Mouse (Mus musculus) midbrain, embryonic 13.5 days (tissue): ENCODE results near the gene Rims1. TPM values are rescaled to one million over a fixed set of nuclear protein-coding genes. Genes with fewer than 3 reads are reported as not detected.

Experiments used
- ATAC-seq: fragments of 200-750 bp; cut with Nextera tagmentation; 2 replicates; pipeline ENCODE4 v1.8.0; 2017; ENCODE audit warnings: mild to moderate bottlenecking, moderate TSS enrichment, moderate library complexity
- H3K27ac ChIP-seq: fragments of 300-500 bp; sonication (generic); 2 replicates; pipeline ENCODE4 v1.5.1; 2015; ENCODE audit warnings: inconsistent platforms, mild to moderate bottlenecking, moderate library complexity
- H3K27me3 ChIP-seq: fragments of 300-500 bp; sonication (generic); 2 replicates; pipeline ENCODE4 v1.6.1; 2015; ENCODE audit warnings: mild to moderate bottlenecking, inconsistent platforms
- H3K36me3 ChIP-seq: fragments of 300-500 bp; sonication (generic); 2 replicates; pipeline ENCODE4 v1.6.1; 2015; ENCODE audit warnings: mild to moderate bottlenecking, inconsistent platforms
- H3K4me1 ChIP-seq: fragments of 300-500 bp; sonication (generic); replicated peaks from 2 replicates; pipeline ENCODE4 v1.6.1; 2015; ENCODE audit warnings: inconsistent platforms
- H3K4me2 ChIP-seq: fragments of 300-500 bp; sonication (generic); replicated peaks from 2 replicates; pipeline ENCODE4 v1.6.1; 2015; ENCODE audit warnings: moderate library complexity, mild to moderate bottlenecking, inconsistent platforms
- H3K4me3 ChIP-seq: fragments of 300-500 bp; sonication (generic); replicated peaks from 2 replicates; pipeline ENCODE4 v1.5.1; 2015; ENCODE audit warnings: mild to moderate bottlenecking, inconsistent platforms
- H3K9ac ChIP-seq: fragments of 300-500 bp; sonication (generic); replicated peaks from 2 replicates; pipeline ENCODE4 v1.6.1; 2015; ENCODE audit warnings: mild to moderate bottlenecking, inconsistent platforms
- H3K9me3 ChIP-seq: fragments of 300-500 bp; sonication (generic); 2 replicates; pipeline ENCODE4 v1.6.1; 2016; ENCODE audit warnings: mild to moderate bottlenecking, inconsistent platforms
- WGBS: fragments of 180-500 bp; shearing (Covaris S2); methylation state at CpG from one replicate; pipeline ENCODE4 v1.1.7; 2015; 5-methylcytosine and 5-hydroxymethylcytosine counted together
- polyA plus RNA-seq: library from polyadenylated mRNA; unstranded; fragments of >200 nt; fragmentation: Nextera tagmentation; extraction: Ambion mirVana; gene quantifications from 2 replicates; pipeline ENCODE4 v1.2.1, GENCODE M21; 2015

The Rims1 gene
- polyA plus RNA-seq, 1 experiment from 2014 or later, result 9.4 TPM

DNA sequence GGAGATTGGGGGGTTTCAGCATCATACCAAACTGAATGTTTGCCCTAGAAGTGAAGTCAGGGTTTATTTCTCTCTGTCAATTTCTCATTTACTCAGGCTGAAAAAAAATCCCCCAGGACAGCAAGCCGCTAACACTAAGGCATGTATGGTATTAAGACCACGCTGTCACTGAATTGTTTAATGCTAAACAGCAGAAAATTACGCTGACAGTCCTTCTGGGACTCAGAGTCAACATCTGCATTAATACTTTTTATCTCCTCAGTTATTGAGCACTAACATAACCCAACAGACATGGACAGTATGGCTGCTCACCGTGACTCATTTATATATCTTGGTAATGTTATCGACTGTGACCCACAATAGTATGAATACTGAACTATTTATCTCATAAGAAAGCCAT is 43.0 kb downstream of the Rims1 start:
- Histone ChIP-seq H3K9me3 (no peaks in the 10 kb centered on the region), H3K4me2 (no peak overlapping the region), H3K9ac (no peak overlapping the region), H3K4me3 (no peak overlapping the region), H3K27ac (no peak overlapping the region), H3K27me3 (no peaks in the 10 kb centered on the region), H3K4me1 (no peaks in the 10 kb centered on the region), H3K36me3 (no peaks in the 10 kb centered on the region)
- 66% methylated on average over 5 of the region's 5 CpGs for WGBS
- peak; percentile 48; the same call in 1 of the 2 replicates for ATAC-seq

- Histone ChIP-seq H3K4me1 (no peaks in the 10 kb centered on the region), H3K36me3 (no peaks in the 10 kb centered on the region), H3K27me3 (no peaks in the 10 kb centered on the region), H3K27ac (no peak overlapping the region), H3K9ac (no peak overlapping the region), H3K9me3 (no peaks in the 10 kb centered on the region), H3K4me3 (no peak overlapping the region), H3K4me2 (no peak overlapping the region)
- ATAC-seq, result no peak
- 89% methylated on average over 2 of the region's 2 CpGs for WGBS
Observed at GRCm38 (mm10) chr1:22750536-22750935, 55.3 kb downstream of the Rims1 start.

GRCm38 (mm10) chr1:22744655-22745054 is 61.1 kb downstream of the Rims1 start:
- ATAC-seq, result no peak
- no peaks in the 10 kb centered on the region for H3K4me1 ChIP-seq
- 92% methylated on average over 5 of the region's 5 CpGs for WGBS
- no peak overlapping the region for H3K4me2 ChIP-seq
- H3K9me3 ChIP-seq, result no peaks in the 10 kb centered on the region
- H3K27ac ChIP-seq, result no peak overlapping the region
- no peak overlapping the region for H3K4me3 ChIP-seq
- no peak overlapping the region for H3K9ac ChIP-seq
- no peaks in the 10 kb centered on the region for H3K27me3 ChIP-seq
- H3K36me3 ChIP-seq, result no peaks in the 10 kb centered on the region

DNA sequence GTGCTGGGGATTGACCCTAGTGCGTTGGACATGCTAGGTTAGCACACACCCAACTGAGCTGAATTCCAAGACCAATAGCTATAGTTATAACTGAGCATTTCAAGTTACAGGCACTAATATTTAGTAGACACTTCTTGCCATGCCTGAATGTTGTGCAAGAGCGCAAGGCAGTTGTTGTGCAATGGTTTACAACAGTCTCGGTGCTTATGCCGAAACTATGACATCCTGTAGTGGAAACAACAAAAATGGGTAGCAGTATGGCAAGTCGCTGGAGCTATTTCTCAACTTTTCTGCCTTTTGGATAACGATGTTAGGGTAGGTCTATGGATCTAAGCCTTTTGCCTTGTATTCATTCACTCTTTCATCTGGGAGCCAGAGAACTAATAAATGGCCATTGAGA is 68.3 kb downstream of the Rims1 start:
- no peaks in the 10 kb centered on the region for H3K4me1 ChIP-seq
- 92% methylated on average over 6 of the region's 6 CpGs for WGBS
- no peak overlapping the region for H3K4me3 ChIP-seq
- no peaks in the 10 kb centered on the region for H3K36me3 ChIP-seq
- ATAC-seq, result no peak
- no peaks in the 10 kb centered on the region for H3K9me3 ChIP-seq
- no peak overlapping the region for H3K9ac ChIP-seq
- no peak overlapping the region for H3K4me2 ChIP-seq
- no peak overlapping the region for H3K27ac ChIP-seq
- no peaks in the 10 kb centered on the region for H3K27me3 ChIP-seq

GRCm38 (mm10) chr1:22734429-22734828 is 71.4 kb downstream of the Rims1 start:
- H3K4me1 ChIP-seq, result no peaks in the 10 kb centered on the region
- no peak overlapping the region for H3K4me2 ChIP-seq
- H3K9ac ChIP-seq, result no peak overlapping the region
- no peak overlapping the region for H3K4me3 ChIP-seq
- no peaks in the 10 kb centered on the region for H3K36me3 ChIP-seq
- no peaks in the 10 kb centered on the region for H3K9me3 ChIP-seq
- no peak overlapping the region for H3K27ac ChIP-seq
- no peaks in the 10 kb centered on the region for H3K27me3 ChIP-seq
- ATAC-seq, result no peak
- WGBS, result 91% methylated on average over 2 of the region's 2 CpGs

DNA sequence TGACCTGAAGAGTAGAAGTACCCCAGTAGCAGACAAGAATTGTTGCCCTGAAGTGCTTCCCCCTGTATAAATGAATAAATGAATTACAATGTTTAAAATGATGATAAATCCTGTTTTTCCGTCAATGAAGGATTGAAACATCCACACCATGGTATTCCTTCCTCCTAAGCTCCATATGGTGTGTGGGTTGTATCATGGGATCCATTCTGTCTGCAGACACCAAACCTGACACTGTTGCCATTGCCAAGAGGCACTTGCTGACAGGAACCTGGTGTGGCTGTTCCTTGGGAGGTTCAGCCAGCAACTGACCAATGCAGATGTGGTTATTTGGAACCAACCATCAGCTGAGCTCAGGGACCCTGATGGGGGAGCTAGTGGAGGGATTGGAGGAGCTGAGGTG is 72.5 kb downstream of the Rims1 start:
- Histone ChIP-seq H3K27me3 (no peaks in the 10 kb centered on the region), H3K4me1 (no peaks in the 10 kb centered on the region), H3K27ac (no peak overlapping the region), H3K4me2 (no peak overlapping the region), H3K4me3 (no peak overlapping the region), H3K9me3 (no peaks in the 10 kb centered on the region), H3K36me3 (no peaks in the 10 kb centered on the region), H3K9ac (no peak overlapping the region)
- no peak for ATAC-seq
- 93% methylated on average over 1 of the region's 1 CpGs for WGBS

GRCm38 (mm10) chr1:22728207-22728606 is 77.6 kb downstream of the Rims1 start:
- Histone ChIP-seq H3K9me3 (no peaks in the 10 kb centered on the region), H3K4me1 (no peaks in the 10 kb centered on the region), H3K9ac (no peak overlapping the region), H3K27ac (no peak overlapping the region), H3K36me3 (no peaks in the 10 kb centered on the region), H3K4me2 (no peak overlapping the region), H3K27me3 (no peaks in the 10 kb centered on the region), H3K4me3 (no peak overlapping the region)
- WGBS, result 89% methylated on average over 4 of the region's 4 CpGs
- ATAC-seq, result no peak

GRCm38 (mm10) chr1:22721706-22722105 is 84.1 kb downstream of the Rims1 start:
- no peaks in the 10 kb centered on the region for H3K27me3 ChIP-seq
- no peak overlapping the region for H3K4me2 ChIP-seq
- H3K4me3 ChIP-seq, result no peak overlapping the region
- no peaks in the 10 kb centered on the region for H3K36me3 ChIP-seq
- no peak for ATAC-seq
- no peaks in the 10 kb centered on the region for H3K4me1 ChIP-seq
- H3K9me3 ChIP-seq, result no peaks in the 10 kb centered on the region
- no peak overlapping the region for H3K9ac ChIP-seq
- no peak overlapping the region for H3K27ac ChIP-seq

- Histone ChIP-seq H3K4me2 (no peak overlapping the region), H3K36me3 (no peaks in the 10 kb centered on the region), H3K4me1 (no peaks in the 10 kb centered on the region), H3K4me3 (no peak overlapping the region), H3K9ac (no peak overlapping the region), H3K27me3 (no peaks in the 10 kb centered on the region), H3K27ac (no peak overlapping the region), H3K9me3 (no peaks in the 10 kb centered on the region)
- WGBS, result 84% methylated on average over 2 of the region's 2 CpGs
- ATAC-seq, result no peak
Observed at GRCm38 (mm10) chr1:22720714-22721113, 85.1 kb downstream of the Rims1 start.

DNA sequence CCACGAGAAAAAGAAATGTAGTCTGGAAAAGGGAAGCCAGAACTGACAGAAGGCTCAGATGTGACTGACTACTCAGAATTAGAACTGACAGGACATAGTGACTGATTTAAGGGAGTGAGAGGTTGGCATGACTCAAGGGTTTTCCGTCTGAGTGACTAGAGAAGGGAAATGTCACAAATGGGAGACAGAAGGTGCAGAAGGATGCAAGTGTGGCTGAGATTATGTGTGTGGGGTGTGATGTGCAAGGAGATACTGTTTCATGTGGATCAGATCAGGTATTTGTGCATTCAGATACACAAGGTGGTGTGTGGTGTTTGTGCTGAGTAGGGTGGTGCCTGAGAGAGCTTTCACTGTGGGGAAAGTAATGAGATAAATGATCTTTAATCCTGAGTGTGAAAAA is 96.3 kb downstream of the Rims1 start:
- H3K4me2 ChIP-seq, result no peak overlapping the region
- H3K9me3 ChIP-seq, result no peaks in the 10 kb centered on the region
- H3K36me3 ChIP-seq, result no peaks in the 10 kb centered on the region
- 64% methylated on average over 2 of the region's 2 CpGs for WGBS
- no peak for ATAC-seq
- no peak overlapping the region for H3K27ac ChIP-seq
- H3K9ac ChIP-seq, result no peak overlapping the region
- no peaks in the 10 kb centered on the region for H3K27me3 ChIP-seq
- no peak overlapping the region for H3K4me3 ChIP-seq
- H3K4me1 ChIP-seq, result no peaks in the 10 kb centered on the region

DNA sequence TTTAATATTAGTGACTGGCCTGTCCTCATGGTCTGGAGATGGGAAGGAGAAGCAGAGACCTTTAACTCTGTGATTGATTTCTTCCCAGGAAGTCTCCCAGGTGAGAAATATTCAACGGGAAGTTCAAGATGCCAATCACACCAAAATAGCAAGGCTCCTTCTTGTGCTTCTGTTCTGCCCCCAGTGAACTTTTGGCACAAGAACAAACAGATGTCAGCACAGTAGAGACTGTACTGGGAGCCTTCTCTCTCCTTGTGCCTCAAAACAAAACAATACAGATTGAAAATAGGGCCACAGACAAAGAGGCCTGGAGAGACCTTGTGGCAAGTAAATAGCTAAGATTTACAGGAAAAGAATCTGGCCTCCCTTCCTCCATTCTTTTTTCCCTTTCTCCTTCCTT is 110.7 kb downstream of the Rims1 start:
- 0 out of 2 replicates have a peak, but pooled peaks cover 4% of the 10 kb centered on the region for H3K4me1 ChIP-seq
- no peak overlapping the region for H3K4me3 ChIP-seq
- H3K9me3 ChIP-seq, result no peaks in the 10 kb centered on the region
- 58% methylated on average over 1 of the region's 1 CpGs for WGBS
- no peaks in the 10 kb centered on the region for H3K27me3 ChIP-seq
- no peak for ATAC-seq
- H3K9ac ChIP-seq, result no peak overlapping the region
- no peak overlapping the region for H3K27ac ChIP-seq
- no peaks in the 10 kb centered on the region for H3K36me3 ChIP-seq
- H3K4me2 ChIP-seq, result no peak overlapping the region

- Histone ChIP-seq H3K9me3 (no peaks in the 10 kb centered on the region), H3K27ac (no peak overlapping the region), H3K4me1 (0 out of 2 replicates have a peak, but pooled peaks cover 4% of the 10 kb centered on the region), H3K27me3 (no peaks in the 10 kb centered on the region), H3K36me3 (no peaks in the 10 kb centered on the region), H3K4me3 (no peak overlapping the region), H3K4me2 (no peak overlapping the region), H3K9ac (no peak overlapping the region)
- WGBS, result 84% methylated on average over 2 of the region's 2 CpGs
- ATAC-seq, result no peak
Observed at GRCm38 (mm10) chr1:22694514-22694913, 111.3 kb downstream of the Rims1 start.

DNA sequence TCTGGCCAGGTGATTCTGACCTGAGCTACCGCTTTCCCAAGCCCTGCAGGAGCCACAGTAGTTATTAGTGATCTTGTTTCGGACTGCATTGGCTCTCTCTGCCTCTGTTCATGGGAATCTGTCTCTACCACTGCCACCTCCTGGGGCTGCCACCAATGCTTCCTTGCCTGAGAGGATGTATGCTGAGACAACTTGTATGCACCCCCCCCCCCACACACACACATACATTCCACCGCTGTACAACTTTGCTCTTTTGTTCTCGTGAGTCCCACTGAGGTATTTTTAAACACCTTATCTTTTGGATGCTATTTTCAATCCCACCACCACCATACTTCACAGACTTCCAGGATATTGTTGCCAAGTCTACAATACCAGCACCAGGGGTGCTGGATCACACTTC is 122.3 kb downstream of the Rims1 start:
- WGBS, result 89% methylated on average over 4 of the region's 4 CpGs
- no peak for ATAC-seq
- H3K4me1 ChIP-seq, result no peaks in the 10 kb centered on the region

More for the DNA sequence above, 122.3 kb downstream of the Rims1 start:
- Histone ChIP-seq H3K27ac (no peak overlapping the region), H3K36me3 (no peaks in the 10 kb centered on the region), H3K4me3 (no peak overlapping the region), H3K27me3 (no peaks in the 10 kb centered on the region), H3K9me3 (no peaks in the 10 kb centered on the region), H3K9ac (no peak overlapping the region), H3K4me2 (no peak overlapping the region)
